Mouse (Mus musculus) CH12.LX (cell line): ENCODE data around the gene Tmem178. TPM values are rescaled to one million over a fixed set of nuclear protein-coding genes. Genes with fewer than 3 reads are reported as not detected.

ENCODE experiments used
- DNase-seq: peaks from one replicate; pipeline ENCODE4 v3.0.0-alpha.2; 2013; ENCODE audit errors: extremely low read depth
- H3K27ac ChIP-seq: 2 replicates; pipeline ENCODE4 v1.5.1; 2012; ENCODE audit warnings: low read depth, mild to moderate bottlenecking, control low read depth, moderate library complexity; ENCODE audit not compliant: insufficient read depth
- H3K27me3 ChIP-seq: replicated peaks from 2 replicates; pipeline ENCODE3; 2012; ENCODE audit warnings: inconsistent platforms
- H3K36me3 ChIP-seq, 2 experiments: replicated peaks in 1 of 2; 2 replicates each; pipeline versions ENCODE3 to v1.6.1; 2012; ENCODE audit warnings: inconsistent platforms in 1 of 2, low read length in 1 of 2, mild to moderate bottlenecking in 1 of 2, mixed read lengths in 1 of 2, moderate library complexity in 1 of 2; ENCODE audit not compliant: control insufficient read depth in 1 of 2, insufficient read depth in 1 of 2
- H3K4me1 ChIP-seq, 2 experiments: 2 replicates each; pipeline ENCODE4 v1.6.1; 2012; ENCODE audit warnings: inconsistent platforms in 1 of 2, moderate library complexity in 1 of 2; ENCODE audit not compliant: insufficient read depth in 2 of 2, control insufficient read depth in 1 of 2
- H3K4me2 ChIP-seq: 2 replicates; pipeline ENCODE4 v1.6.1; 2012; ENCODE audit warnings: low read depth, mild to moderate bottlenecking, control low read depth; ENCODE audit not compliant: poor library complexity, insufficient read depth, severe bottlenecking
- H3K4me3 ChIP-seq, 3 experiments: fragments of 150-350 bp in 1 of 3; sonication (generic) in 1 of 3; replicated peaks in 1 of 3; 2 replicates each; pipeline versions ENCODE3 to v1.5.1; 2011 to 2012; ENCODE audit warnings: low read depth in 2 of 3, low read length in 2 of 3, mild to moderate bottlenecking in 2 of 3, moderate library complexity in 2 of 3, control low read depth in 1 of 3, improper control_type of control experiment in 1 of 3, inconsistent platforms in 1 of 3, mixed read lengths in 1 of 3; ENCODE audit not compliant: poor library complexity in 1 of 3
- H3K79me2 ChIP-seq: replicated peaks from 2 replicates; pipeline ENCODE4 v1.6.1; 2012; ENCODE audit warnings: mild to moderate bottlenecking, moderate library complexity; ENCODE audit not compliant: control insufficient read depth, poor library complexity, insufficient read depth, severe bottlenecking; ENCODE audit errors: extremely low read depth
- H3K9ac ChIP-seq: 2 replicates; pipeline ENCODE4 v1.6.1; 2012; ENCODE audit warnings: low read depth, mild to moderate bottlenecking, control low read depth, moderate library complexity; ENCODE audit not compliant: insufficient read depth
- H3K9me3 ChIP-seq: replicated peaks from 2 replicates; pipeline ENCODE3; 2012; ENCODE audit warnings: low read length, inconsistent platforms, mixed read lengths
- BHLHE40 ChIP-seq: IDR thresholded peaks from 2 replicates; pipeline ENCODE4 v1.6.1; 2011; ENCODE audit warnings: mild to moderate bottlenecking, low read depth, low read length, improper control_type of control experiment
- CHD1 ChIP-seq: IDR thresholded peaks from 2 replicates; pipeline ENCODE4 v1.6.1; 2012; ENCODE audit warnings: low read depth, low read length, improper control_type of control experiment, inconsistent platforms
- CHD2 ChIP-seq: IDR thresholded peaks from 2 replicates; pipeline ENCODE4 v1.6.1; 2011; ENCODE audit warnings: low read length, improper control_type of control experiment
- CTCF ChIP-seq, 2 experiments: IDR thresholded peaks in 1 of 2; conservative IDR thresholded peaks in 1 of 2; 2 replicates each; pipeline ENCODE4 v1.5.1; 2011 to 2012; ENCODE audit warnings: low read depth in 2 of 2, low read length in 2 of 2, improper control_type of control experiment in 1 of 2, inconsistent platforms in 1 of 2, mild to moderate bottlenecking in 1 of 2, moderate library complexity in 1 of 2
- E2F4 ChIP-seq: IDR thresholded peaks from 2 replicates; pipeline ENCODE4 v1.6.1; 2011; ENCODE audit warnings: low read depth, low read length, improper control_type of control experiment; ENCODE audit not compliant: insufficient replicate concordance
- ELF1 ChIP-seq: IDR thresholded peaks from 2 replicates; pipeline ENCODE4 v1.6.1; 2014; ENCODE audit warnings: low read depth, mild to moderate bottlenecking, inconsistent platforms, low read length, improper control_type of control experiment
- EP300 ChIP-seq: IDR thresholded peaks from 2 replicates; pipeline ENCODE4 v1.6.1; 2011; ENCODE audit warnings: low read length, improper control_type of control experiment
- IRF4 ChIP-seq: IDR thresholded peaks from 2 replicates; pipeline ENCODE4 v1.6.1; 2014; ENCODE audit warnings: low read depth, mild to moderate bottlenecking, inconsistent platforms, low read length, improper control_type of control experiment
- JUND ChIP-seq: conservative IDR thresholded peaks from 2 replicates; pipeline ENCODE4 v1.6.1; 2011; ENCODE audit warnings: low read depth, low read length, improper control_type of control experiment
- MAX ChIP-seq: IDR thresholded peaks from 2 replicates; pipeline ENCODE4 v1.6.1; 2011; ENCODE audit warnings: low read length, improper control_type of control experiment
- MAZ ChIP-seq: IDR thresholded peaks from 2 replicates; pipeline ENCODE4 v1.6.1; 2012; ENCODE audit warnings: low read depth, mild to moderate bottlenecking, inconsistent platforms, low read length, improper control_type of control experiment, moderate library complexity
- MEF2A ChIP-seq: IDR thresholded peaks from 2 replicates; pipeline ENCODE4 v1.6.1; 2014; ENCODE audit warnings: low read depth, mild to moderate bottlenecking, inconsistent platforms, low read length, improper control_type of control experiment, borderline replicate concordance
- MXI1 ChIP-seq: IDR thresholded peaks from 2 replicates; pipeline ENCODE4 v1.6.1; 2011; ENCODE audit warnings: mild to moderate bottlenecking, low read depth, low read length, improper control_type of control experiment
- POLR2AphosphoS2 ChIP-seq: IDR thresholded peaks from 2 replicates; pipeline ENCODE4 v1.6.1; 2011; ENCODE audit warnings: low read depth, low read length, improper control_type of control experiment
- SIN3A ChIP-seq: IDR thresholded peaks from 2 replicates; pipeline ENCODE4 v1.6.1; 2012; ENCODE audit warnings: low read length, improper control_type of control experiment, inconsistent platforms
- SMC3 ChIP-seq: IDR thresholded peaks from 2 replicates; pipeline ENCODE4 v1.6.1; 2011; ENCODE audit warnings: low read depth, low read length, improper control_type of control experiment
- UBTF ChIP-seq: IDR thresholded peaks from 2 replicates; pipeline ENCODE4 v1.6.1; 2012; ENCODE audit warnings: low read depth, mild to moderate bottlenecking, inconsistent platforms, low read length, improper control_type of control experiment, moderate library complexity
- USF2 ChIP-seq: conservative IDR thresholded peaks from 2 replicates; pipeline ENCODE4 v1.6.1; 2011; ENCODE audit warnings: low read depth, low read length, improper control_type of control experiment
- ZMIZ1 ChIP-seq: IDR thresholded peaks from 2 replicates; pipeline ENCODE4 v1.6.1; 2012; ENCODE audit warnings: low read depth, mild to moderate bottlenecking, inconsistent platforms, low read length, improper control_type of control experiment
- ZNF384 ChIP-seq: IDR thresholded peaks from 2 replicates; pipeline ENCODE4 v1.6.1; 2012; ENCODE audit warnings: low read depth, low read length, improper control_type of control experiment, inconsistent platforms
- dilution Hi-C: fragments of 300-500 bp; cut with MboI; formaldehyde crosslinking; loops from 2 replicates; pipeline ENCODE4 v1.14.3; 2020; ENCODE audit warnings: low sequenced_read_pairs; ENCODE audit not compliant: extremely low pct_unique_long_range_greater_than_20kb, extremely low pct_ligation_motif_present
- in situ Hi-C: fragments of 300-500 bp; cut with MboI; formaldehyde crosslinking; loops from 3 replicates; pipeline ENCODE4 v1.14.3; 2019; ENCODE audit warnings: low sequenced_read_pairs, low pct_ligation_motif_present, low pct_unique_long_range_greater_than_20kb, mixed read lengths
- polyA plus RNA-seq: library from polyadenylated mRNA; unstranded; fragments of >175 nt; gene quantifications from 2 replicates; pipeline ENCODE4 v1.2.1, GENCODE M21; 2012; ENCODE audit warnings: low read depth; ENCODE audit not compliant: insufficient read length
- total RNA-seq, 2 experiments: library from RNA; depleted of rRNA; stranded (reverse); fragments of 300-350 nt in 1 of 2; fragments of >200 nt in 1 of 2; gene quantifications; 2 replicates each; pipeline ENCODE4 v1.2.3; 2012 to 2014

Tmem178 gene
- total and polyA plus RNA-seq, 3 experiments: not detected

- Histone ChIP-seq H3K27ac (no peak overlapping the region), H3K9me3 (no peaks in the 10 kb centered on the region), H3K4me1 (peaks cover 0 to 13% of the 10 kb centered on the region in 2 experiments; a peak in 2 of 4 replicates), H3K4me3 (no peak overlapping the region), H3K79me2 (no peaks in the 10 kb centered on the region), H3K36me3 (no peaks in the 10 kb centered on the region), H3K4me2 (no peak overlapping the region), H3K27me3 (peaks cover 11% of the 10 kb centered on the region), H3K9ac (no peak overlapping the region)
- dilution Hi-C loops (no loop called here), in situ Hi-C loops (no loop called here)
- TF ChIP-seq BHLHE40: no peak
- TF ChIP-seq MAX: no peak
- TF ChIP-seq CHD2: no peak
- no peak for TF ChIP-seq POLR2AphosphoS2
- TF ChIP-seq USF2: no peak
- no peak for TF ChIP-seq MAZ
- TF ChIP-seq ZNF384: no peak
- no peak for TF ChIP-seq MXI1
- no peak for TF ChIP-seq ELF1
- no peak for TF ChIP-seq E2F4
- no peak for TF ChIP-seq CHD1
- TF ChIP-seq SIN3A: no peak
- TF ChIP-seq SMC3: no peak
- no peak for TF ChIP-seq CTCF (conservative IDR thresholded peaks at IDR 0.05 in 1 of 2, IDR thresholded peaks at IDR 0.05 in 1 of 2; ENCODE audit: low read depth in 2 of 2, low read length in 2 of 2)
- no peak for DNase-seq
Measured at GRCm38 (mm10) chr17:80959840-80960239, 15.4 kb downstream of the Tmem178 start.

DNA sequence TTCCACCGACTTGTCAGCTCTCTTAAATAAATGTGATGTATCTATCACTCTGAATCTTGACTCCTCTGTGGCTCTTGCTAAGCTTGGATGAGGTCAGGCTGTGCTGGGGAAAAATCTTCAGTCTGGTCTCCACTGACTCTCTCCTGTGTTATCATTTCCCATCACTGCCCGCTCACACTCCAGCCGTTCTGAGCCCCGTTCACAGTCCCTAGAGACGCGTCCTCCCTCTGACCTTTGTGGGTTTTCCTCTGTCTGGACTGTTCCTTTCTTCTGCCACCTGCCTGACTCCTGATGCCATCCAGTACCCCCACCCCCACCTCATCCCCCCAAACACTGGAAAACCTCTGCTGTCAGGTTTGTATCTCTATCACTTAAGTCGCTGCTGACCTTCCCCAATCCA lies 23.0 kb downstream of the Tmem178 start:
- Histone ChIP-seq H3K4me3 (no peak overlapping the region), H3K27ac (no peak overlapping the region), H3K79me2 (no peaks in the 10 kb centered on the region), H3K4me1 (no peaks in the 10 kb centered on the region), H3K36me3 (no peaks in the 10 kb centered on the region), H3K27me3 (peaks cover 9% of the 10 kb centered on the region), H3K9me3 (no peaks in the 10 kb centered on the region), H3K4me2 (no peak overlapping the region), H3K9ac (no peak overlapping the region)
- TF ChIP-seq ELF1 (no peak), CHD2 (no peak), JUND (no peak), ZNF384 (no peak), IRF4 (no peak), SMC3 (no peak), MEF2A (no peak), EP300 (no peak), ZMIZ1 (no peak), UBTF (no peak), MAZ (no peak)
- in situ Hi-C loops: no loop called here
- dilution Hi-C loops: no loop called here
- DNase-seq: no peak
